Mouse (Mus musculus): ENCODE data around the gene Sorcs2. TPM values are rescaled to one million over a fixed set of nuclear protein-coding genes. Genes with fewer than 3 reads are reported as not detected.
A peak's percentile ranks its signal among the peaks of the same experiment; 100 is the strongest.

Gene Sorcs2
- polyA plus RNA-seq, 1 experiment: 2.5 TPM

GRCm38 (mm10) chr5:36025076-36025475 lies 372.9 kb downstream of the Sorcs2 start:
- no peak overlapping the region for H3K27ac ChIP-seq (ENCODE audit: control insufficient read depth, insufficient read depth, low read depth, low read length, poor library complexity)
- TF ChIP-seq POLR2A (IDR thresholded peaks at IDR 0.05; ENCODE audit: borderline replicate concordance, control insufficient read depth, low read depth, low read length): no peak
- no peak for TF ChIP-seq CTCF (IDR thresholded peaks at IDR 0.05; ENCODE audit: control insufficient read depth, insufficient read depth, low read length)
- 67% methylated on average over 4 of the region's 4 CpGs for WGBS
- no peaks in the 10 kb centered on the region for H3K4me1 ChIP-seq (ENCODE audit: control insufficient read depth, insufficient read depth, low read length)
- H3K4me3 ChIP-seq (replicated peaks; ENCODE audit: control insufficient read depth, low read depth, low read length): no peak overlapping the region

- no peak overlapping the region for H3K27ac ChIP-seq (ENCODE audit: control insufficient read depth, insufficient read depth, low read depth, low read length, poor library complexity)
- H3K4me3 ChIP-seq (replicated peaks; ENCODE audit: control insufficient read depth, low read depth, low read length): no peak overlapping the region
- 53% methylated on average over 9 of the region's 9 CpGs for WGBS
- TF ChIP-seq CTCF (IDR thresholded peaks at IDR 0.05; ENCODE audit: control insufficient read depth, insufficient read depth, low read length): no peak
- TF ChIP-seq POLR2A (IDR thresholded peaks at IDR 0.05; ENCODE audit: borderline replicate concordance, control insufficient read depth, low read depth, low read length): no peak
- no peaks in the 10 kb centered on the region for H3K4me1 ChIP-seq (ENCODE audit: control insufficient read depth, insufficient read depth, low read length)
Observed at GRCm38 (mm10) chr5:36024003-36024685, 373.8 kb downstream of the Sorcs2 start.

- Histone ChIP-seq H3K4me1 (ENCODE audit: control insufficient read depth, insufficient read depth, low read length) (no peaks in the 10 kb centered on the region), H3K27ac (ENCODE audit: control insufficient read depth, insufficient read depth, low read depth, low read length, poor library complexity) (no peak overlapping the region), H3K4me3 (replicated peaks; ENCODE audit: control insufficient read depth, low read depth, low read length) (no peak overlapping the region)
- 61% methylated on average over 1 of the region's 1 CpGs for WGBS
- TF ChIP-seq POLR2A (IDR thresholded peaks at IDR 0.05; ENCODE audit: borderline replicate concordance, control insufficient read depth, low read depth, low read length): no peak
Observed at GRCm38 (mm10) chr5:36022361-36022760, 375.6 kb downstream of the Sorcs2 start.

- Histone ChIP-seq H3K4me3 (replicated peaks; ENCODE audit: control insufficient read depth, low read depth, low read length) (no peak overlapping the region), H3K4me1 (ENCODE audit: control insufficient read depth, insufficient read depth, low read length) (no peaks in the 10 kb centered on the region), H3K27ac (ENCODE audit: control insufficient read depth, insufficient read depth, low read depth, low read length, poor library complexity) (no peak overlapping the region)
- TF ChIP-seq POLR2A (IDR thresholded peaks at IDR 0.05; ENCODE audit: borderline replicate concordance, control insufficient read depth, low read depth, low read length) (no peak), CTCF (IDR thresholded peaks at IDR 0.05; ENCODE audit: control insufficient read depth, insufficient read depth, low read length) (no peak)
- WGBS: 70% methylated on average over 3 of the region's 3 CpGs
Observed at GRCm38 (mm10) chr5:36021091-36021490, 376.8 kb downstream of the Sorcs2 start.

GRCm38 (mm10) chr5:36018366-36018765 lies 379.6 kb downstream of the Sorcs2 start:
- Histone ChIP-seq H3K4me3 (replicated peaks; ENCODE audit: control insufficient read depth, low read depth, low read length) (no peak overlapping the region), H3K27ac (ENCODE audit: control insufficient read depth, insufficient read depth, low read depth, low read length, poor library complexity) (no peak overlapping the region), H3K4me1 (ENCODE audit: control insufficient read depth, insufficient read depth, low read length) (no peaks in the 10 kb centered on the region)
- peak; percentile 34; the same call in 1 of the 2 replicates for TF ChIP-seq CTCF (IDR thresholded peaks at IDR 0.05; ENCODE audit: control insufficient read depth, insufficient read depth, low read length)
- no peak for TF ChIP-seq POLR2A (IDR thresholded peaks at IDR 0.05; ENCODE audit: borderline replicate concordance, control insufficient read depth, low read depth, low read length)
- 81% methylated on average over 3 of the region's 3 CpGs for WGBS

- TF ChIP-seq POLR2A (IDR thresholded peaks at IDR 0.05; ENCODE audit: borderline replicate concordance, control insufficient read depth, low read depth, low read length) (no peak), CTCF (IDR thresholded peaks at IDR 0.05; ENCODE audit: control insufficient read depth, insufficient read depth, low read length) (no peak)
- 66% methylated on average over 4 of the region's 4 CpGs for WGBS
- Histone ChIP-seq H3K4me1 (ENCODE audit: control insufficient read depth, insufficient read depth, low read length) (no peaks in the 10 kb centered on the region), H3K27ac (ENCODE audit: control insufficient read depth, insufficient read depth, low read depth, low read length, poor library complexity) (no peak overlapping the region), H3K4me3 (replicated peaks; ENCODE audit: control insufficient read depth, low read depth, low read length) (no peak overlapping the region)
Observed at GRCm38 (mm10) chr5:36009405-36009804, 388.5 kb downstream of the Sorcs2 start.

GRCm38 (mm10) chr5:36007649-36008048 lies 390.3 kb downstream of the Sorcs2 start:
- no peak overlapping the region for H3K27ac ChIP-seq (ENCODE audit: control insufficient read depth, insufficient read depth, low read depth, low read length, poor library complexity)
- WGBS: 89% methylated on average over 10 of the region's 10 CpGs

GRCm38 (mm10) chr5:36006586-36006985 lies 391.4 kb downstream of the Sorcs2 start:
- H3K4me3 ChIP-seq (replicated peaks; ENCODE audit: control insufficient read depth, low read depth, low read length): no peak overlapping the region
- H3K4me1 ChIP-seq (ENCODE audit: control insufficient read depth, insufficient read depth, low read length): no peaks in the 10 kb centered on the region
- WGBS: 67% methylated on average over 5 of the region's 5 CpGs
- H3K27ac ChIP-seq (ENCODE audit: control insufficient read depth, insufficient read depth, low read depth, low read length, poor library complexity): no peak overlapping the region
- no peak for TF ChIP-seq CTCF (IDR thresholded peaks at IDR 0.05; ENCODE audit: control insufficient read depth, insufficient read depth, low read length)
- TF ChIP-seq POLR2A (IDR thresholded peaks at IDR 0.05; ENCODE audit: borderline replicate concordance, control insufficient read depth, low read depth, low read length): no peak

More at GRCm38 (mm10) chr5:36007649-36008048, 390.3 kb downstream of the Sorcs2 start:
- TF ChIP-seq CTCF (IDR thresholded peaks at IDR 0.05; ENCODE audit: control insufficient read depth, insufficient read depth, low read length) (no peak), POLR2A (IDR thresholded peaks at IDR 0.05; ENCODE audit: borderline replicate concordance, control insufficient read depth, low read depth, low read length) (no peak)
- no peaks in the 10 kb centered on the region for H3K4me1 ChIP-seq (ENCODE audit: control insufficient read depth, insufficient read depth, low read length)
- H3K4me3 ChIP-seq (replicated peaks; ENCODE audit: control insufficient read depth, low read depth, low read length): no peak overlapping the region

GRCm38 (mm10) chr5:36006106-36006505 lies 391.8 kb downstream of the Sorcs2 start:
- no peak overlapping the region for H3K27ac ChIP-seq (ENCODE audit: control insufficient read depth, insufficient read depth, low read depth, low read length, poor library complexity)
- H3K4me3 ChIP-seq (replicated peaks; ENCODE audit: control insufficient read depth, low read depth, low read length): no peak overlapping the region
- H3K4me1 ChIP-seq (ENCODE audit: control insufficient read depth, insufficient read depth, low read length): no peaks in the 10 kb centered on the region
- 51% methylated on average over 8 of the region's 8 CpGs for WGBS
- TF ChIP-seq POLR2A (IDR thresholded peaks at IDR 0.05; ENCODE audit: borderline replicate concordance, control insufficient read depth, low read depth, low read length) (no peak), CTCF (IDR thresholded peaks at IDR 0.05; ENCODE audit: control insufficient read depth, insufficient read depth, low read length) (no peak)
